Comparison of ENCODE assay signal across 21 mouse cellular contexts in the genomic region with DNA sequence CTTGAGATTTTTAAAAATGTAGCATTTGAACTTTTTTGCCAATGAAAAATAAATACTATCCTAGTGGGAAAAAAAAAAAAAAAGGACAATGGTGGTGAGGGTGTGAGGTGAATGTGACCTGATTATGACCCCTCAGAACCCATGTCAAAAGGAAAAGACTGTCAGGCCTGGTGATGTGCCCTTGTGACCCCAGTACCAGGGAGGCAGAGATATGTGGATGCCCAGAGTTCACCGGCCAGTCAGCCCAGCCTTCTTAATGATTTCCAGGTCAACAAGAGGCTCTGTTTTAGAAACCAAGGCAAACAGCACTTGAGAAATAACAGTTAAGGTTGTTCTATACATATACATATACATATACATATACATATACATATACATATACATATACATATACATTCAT. TPM values are rescaled to one million over a fixed set of nuclear protein-coding genes. Genes with fewer than 3 reads are reported as not detected.
"Had no signal": no experiment of that assay in that cellular context is flagged by ENCODE, and none has a peak within 500 bp of the region (broad histone marks: within the 10 kb centered on the region; RNA-seq: fewer than 3 reads in every experiment).

No protein-coding gene starts in this region.

- H3K36me3 ChIP-seq: lung, embryonic 15.5 days; midbrain, embryonic 13.5 days; midbrain, embryonic 15.5 days; neural tube, embryonic 12.5 days; stomach, embryonic 15.5 days had no signal

- H3K9me3 ChIP-seq: lung, embryonic 15.5 days; megakaryocyte, embryonic 14.5 days; midbrain, embryonic 13.5 days; midbrain, embryonic 15.5 days; neural tube, embryonic 12.5 days; stomach, embryonic 15.5 days had no signal

- H3K27me3 ChIP-seq: lung, embryonic 15.5 days; midbrain, embryonic 13.5 days; midbrain, embryonic 15.5 days; neural tube, embryonic 12.5 days; stomach, embryonic 15.5 days had no signal

- DNase-seq: lung, adult 2 months; lung, postnatal 14 days; lung, postnatal 36 days; right cerebral cortex, postnatal 14 days; thymus, adult 2 months; thymus, postnatal 25 days; thymus, postnatal 4 days had no signal

- H3K4me3 ChIP-seq: lung, embryonic 15.5 days; megakaryocyte, embryonic 14.5 days; midbrain, embryonic 13.5 days; midbrain, embryonic 15.5 days; neural tube, embryonic 12.5 days; stomach, embryonic 15.5 days had no signal

- H3K27ac ChIP-seq: lung, embryonic 15.5 days; macrophage; midbrain, embryonic 13.5 days; midbrain, embryonic 15.5 days; neural tube, embryonic 12.5 days; stomach, embryonic 15.5 days; stomach, postnatal 0 days had no signal

RNA-seq across cellular contexts. Expression of a gene that starts 60.0 kb away (rescaled TPM):
- polyA plus RNA-seq: lung, adult 2 months; lung, embryonic 15.5 days; lung, postnatal 0 days; macrophage; midbrain, embryonic 11.5 days; midbrain, embryonic 13.5 days; midbrain, embryonic 15.5 days; midbrain, postnatal 0 days; neural tube, embryonic 14.5 days; spleen, adult 2 months; stomach, postnatal 0 days; testis, adult 2 months; thymus, adult 2 months had no signal
